Mouse (Mus musculus) midbrain, embryonic 15.5 days (tissue): ENCODE data around the gene Fam120a. TPM values are rescaled to one million over a fixed set of nuclear protein-coding genes. Genes with fewer than 3 reads are reported as not detected.

Experiments
- ATAC-seq: fragments of 200-750 bp; cut with Nextera tagmentation; replicated peaks from 2 replicates; pipeline ENCODE4 v1.8.0; 2017; ENCODE audit warnings: moderate TSS enrichment
- H3K27ac ChIP-seq: fragments of 300-500 bp; sonication (generic); 2 replicates; pipeline ENCODE4 v1.5.1; 2015; ENCODE audit warnings: mild to moderate bottlenecking, inconsistent platforms
- H3K27me3 ChIP-seq: fragments of 300-500 bp; sonication (generic); replicated peaks from 2 replicates; pipeline ENCODE4 v1.6.1; 2015; ENCODE audit warnings: inconsistent platforms
- H3K36me3 ChIP-seq: fragments of 300-500 bp; sonication (generic); replicated peaks from 2 replicates; pipeline ENCODE4 v1.6.1; 2015; ENCODE audit warnings: inconsistent platforms
- H3K4me1 ChIP-seq: fragments of 300-500 bp; sonication (generic); 2 replicates; pipeline ENCODE4 v1.6.1; 2015; ENCODE audit warnings: inconsistent platforms
- H3K4me2 ChIP-seq: fragments of 300-500 bp; sonication (generic); 2 replicates; pipeline ENCODE4 v1.6.1; 2015; ENCODE audit warnings: inconsistent platforms, mild to moderate bottlenecking, moderate library complexity
- H3K4me3 ChIP-seq: fragments of 300-500 bp; sonication (generic); 2 replicates; pipeline ENCODE4 v1.5.1; 2015; ENCODE audit warnings: mild to moderate bottlenecking, inconsistent platforms
- H3K9ac ChIP-seq: fragments of 300-500 bp; sonication (generic); 2 replicates; pipeline ENCODE4 v1.6.1; 2015; ENCODE audit warnings: mild to moderate bottlenecking, inconsistent platforms
- H3K9me3 ChIP-seq: fragments of 300-500 bp; sonication (generic); 2 replicates; pipeline ENCODE4 v1.6.1; 2016; ENCODE audit warnings: inconsistent platforms
- WGBS: fragments of 180-500 bp; shearing (Covaris S2); methylation state at CpG from one replicate; pipeline ENCODE4 v1.1.7; 2015; ENCODE audit warnings: mixed read lengths; 5-methylcytosine and 5-hydroxymethylcytosine counted together
- polyA plus RNA-seq: library from polyadenylated mRNA; unstranded; fragments of >200 nt; fragmentation: Nextera tagmentation; extraction: Ambion mirVana; gene quantifications from 2 replicates; pipeline ENCODE4 v1.2.1, GENCODE M21; 2015

Gene Fam120a
- polyA plus RNA-seq, 1 experiment from 2014 or later: 10.7 TPM

DNA sequence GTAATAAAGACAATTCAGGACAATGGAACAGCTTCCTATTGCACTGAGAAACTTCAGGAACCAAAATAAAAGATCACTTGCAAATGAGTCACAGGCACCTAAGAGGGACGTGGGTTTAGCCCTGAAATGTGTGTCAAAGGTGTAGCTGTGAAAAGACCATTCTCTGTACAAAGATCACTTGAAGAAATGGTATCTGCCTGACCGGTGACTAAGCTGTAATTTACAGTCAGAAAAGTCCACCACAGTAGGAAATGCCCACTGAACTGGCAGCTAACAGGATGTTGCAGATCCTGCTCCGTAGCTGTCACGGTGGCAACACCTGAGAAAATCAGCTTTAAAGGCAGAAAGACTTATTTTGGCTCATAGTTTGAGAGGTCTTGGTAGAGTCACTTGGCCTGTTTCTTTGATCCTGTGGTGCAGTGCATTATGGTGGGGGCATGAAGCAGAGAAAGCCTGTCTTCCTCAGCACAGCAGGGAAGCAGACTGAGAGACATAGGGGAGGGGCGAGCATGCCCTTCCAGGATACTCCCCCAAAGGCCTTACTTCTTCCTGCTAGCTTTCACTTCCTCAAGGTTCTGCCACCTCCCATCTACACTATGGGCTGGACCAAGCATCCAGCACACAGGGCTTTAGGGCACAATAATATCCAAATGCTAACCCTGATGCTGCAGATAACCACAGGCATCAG is 125.8 kb downstream of the Fam120a start:
- no peak for ATAC-seq
- Histone ChIP-seq H3K27me3 (no peaks in the 10 kb centered on the region), H3K4me2 (no peak overlapping the region), H3K27ac (no peak overlapping the region), H3K4me3 (no peak overlapping the region), H3K4me1 (no peaks in the 10 kb centered on the region), H3K9ac (no peak overlapping the region), H3K36me3 (no peaks in the 10 kb centered on the region), H3K9me3 (no peaks in the 10 kb centered on the region)
- WGBS: 70% methylated on average over 5 of the region's 5 CpGs

DNA sequence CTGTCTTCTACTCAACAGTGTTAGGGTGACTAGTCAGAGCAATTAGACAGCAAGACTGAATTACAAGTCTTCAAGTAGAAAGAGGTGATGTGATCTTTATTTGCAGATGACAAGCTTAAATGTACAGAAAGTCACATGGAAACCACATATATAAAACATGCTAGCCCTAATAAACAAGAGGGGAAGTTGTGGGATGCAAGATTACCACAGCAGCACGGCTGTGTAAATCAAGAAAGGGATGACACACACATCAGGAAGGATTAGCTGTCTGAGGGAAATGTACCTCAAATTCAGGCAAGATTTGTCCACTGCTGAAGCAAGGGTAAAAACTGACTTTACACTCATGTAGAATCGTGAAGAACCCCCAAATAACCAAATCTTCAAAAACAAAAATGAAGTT is 129.5 kb downstream of the Fam120a start:
- no peaks in the 10 kb centered on the region for H3K27me3 ChIP-seq
- ATAC-seq: no peak
- no peak overlapping the region for H3K4me2 ChIP-seq
- no peak overlapping the region for H3K4me3 ChIP-seq
- H3K9me3 ChIP-seq: no peaks in the 10 kb centered on the region
- no peaks in the 10 kb centered on the region for H3K4me1 ChIP-seq
- H3K36me3 ChIP-seq: no peaks in the 10 kb centered on the region
- 74% methylated on average over 2 of the region's 2 CpGs for WGBS
- no peak overlapping the region for H3K27ac ChIP-seq
- H3K9ac ChIP-seq: no peak overlapping the region

DNA sequence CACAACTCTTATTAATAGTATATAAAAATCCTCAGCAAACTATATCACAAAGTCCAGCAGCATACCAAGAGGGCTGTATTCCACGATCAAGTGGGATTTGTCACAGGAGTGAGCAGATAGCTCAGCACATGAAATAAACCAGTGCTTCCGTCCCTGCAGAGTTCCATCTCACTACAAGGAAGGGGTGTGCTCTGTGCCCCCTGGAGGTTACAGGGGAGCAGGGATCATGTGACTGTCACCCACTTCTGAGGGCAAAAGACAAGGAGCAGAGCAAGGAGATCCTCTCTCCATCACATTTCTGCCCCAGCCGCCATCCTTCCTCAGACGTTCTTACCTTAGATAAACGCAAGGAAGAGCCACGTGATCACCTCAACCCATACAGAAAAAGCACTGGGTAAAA is 130.3 kb downstream of the Fam120a start:
- Histone ChIP-seq H3K9me3 (no peaks in the 10 kb centered on the region), H3K4me3 (no peak overlapping the region), H3K36me3 (no peaks in the 10 kb centered on the region), H3K27me3 (no peaks in the 10 kb centered on the region), H3K9ac (no peak overlapping the region), H3K4me1 (no peaks in the 10 kb centered on the region), H3K4me2 (no peak overlapping the region), H3K27ac (no peak overlapping the region)
- WGBS: 91% methylated on average over 6 of the region's 6 CpGs
- no peak for ATAC-seq

DNA sequence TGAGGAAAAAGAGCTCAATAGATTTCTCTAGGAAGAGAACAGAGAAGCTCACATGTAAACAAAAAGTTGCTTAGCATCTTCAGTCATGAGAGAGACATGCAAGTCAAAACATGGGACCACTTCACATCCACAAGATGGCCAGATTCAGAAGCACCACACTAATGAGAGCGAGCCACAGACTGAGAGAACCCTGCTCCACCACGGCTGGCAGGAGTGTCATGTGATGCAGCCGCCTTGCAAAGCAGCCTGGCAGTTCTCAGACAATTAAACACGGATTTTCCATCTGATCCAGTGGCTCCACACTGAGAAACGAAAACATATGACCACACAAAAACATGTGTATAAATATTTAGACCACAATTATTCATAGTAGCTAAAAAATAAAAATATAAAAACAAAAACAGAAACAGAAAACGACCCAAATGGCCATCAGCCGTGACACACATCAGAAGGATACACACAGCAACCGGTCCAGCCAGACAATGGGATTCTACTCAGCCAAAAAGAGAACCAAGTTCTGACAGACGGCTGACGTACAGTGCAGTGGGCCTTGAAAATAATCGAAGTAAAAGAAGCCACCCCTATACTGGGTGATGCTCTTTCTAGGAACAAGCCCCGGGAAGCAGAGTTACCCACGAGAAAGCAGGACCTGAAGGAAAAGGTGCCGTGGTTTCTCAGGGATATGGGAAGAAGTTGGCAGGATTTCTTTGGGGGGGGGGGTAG is 137.1 kb downstream of the Fam120a start:
- no peaks in the 10 kb centered on the region for H3K9me3 ChIP-seq
- no peaks in the 10 kb centered on the region for H3K4me1 ChIP-seq
- WGBS: 62% methylated on average over 14 of the region's 14 CpGs
- H3K27me3 ChIP-seq: no peaks in the 10 kb centered on the region
- peak; percentile 85 for ATAC-seq
- peaks cover 16% of the 10 kb centered on the region for H3K36me3 ChIP-seq
- H3K9ac ChIP-seq: no peak overlapping the region
- peak overlapping the region; percentile 64 for H3K27ac ChIP-seq
- no peak overlapping the region for H3K4me2 ChIP-seq
- no peak overlapping the region for H3K4me3 ChIP-seq

DNA sequence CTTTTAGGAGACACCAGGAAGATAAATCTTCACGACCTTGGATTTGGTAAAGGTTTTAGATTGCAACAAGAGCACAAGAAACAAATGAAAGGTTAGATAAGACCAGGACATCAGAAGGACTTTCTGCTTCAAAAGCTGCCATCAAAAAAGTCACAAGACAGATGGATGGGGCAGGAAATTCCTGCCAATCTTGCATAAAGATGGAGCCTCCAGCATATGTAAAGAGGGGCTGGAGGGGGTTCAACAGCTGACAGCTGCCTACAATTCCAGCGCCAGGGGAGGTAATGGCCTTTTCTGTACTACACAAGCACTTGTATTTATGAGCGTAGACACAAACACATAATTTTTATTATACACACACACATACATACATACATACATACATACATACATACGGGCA is 138.0 kb downstream of the Fam120a start:
- peaks cover 18% of the 10 kb centered on the region for H3K36me3 ChIP-seq
- 90% methylated on average over 4 of the region's 4 CpGs for WGBS
- no peak overlapping the region for H3K4me3 ChIP-seq
- H3K27ac ChIP-seq: no peak overlapping the region
- ATAC-seq: no peak
- H3K9ac ChIP-seq: no peak overlapping the region
- H3K4me1 ChIP-seq: no peaks in the 10 kb centered on the region
- H3K27me3 ChIP-seq: no peaks in the 10 kb centered on the region
- H3K9me3 ChIP-seq: no peaks in the 10 kb centered on the region
- H3K4me2 ChIP-seq: no peak overlapping the region

Other genes starting within 250 kb of the Fam120a start
- 10.7 and 11.0 TPM in 2 replicates for gene Phf2, start 96.9 kb downstream of the Fam120a start, polyA plus RNA-seq
- 26.0 and 27.8 TPM in 2 replicates for gene Wnk2, start 180.0 kb upstream of the Fam120a start, polyA plus RNA-seq
- gene Ninj1, start 219.5 kb upstream of the Fam120a start, polyA plus RNA-seq: 21.2 and 22.8 TPM in 2 replicates
- 25.1 and 29.3 TPM in 2 replicates for gene Card19, start 248.0 kb upstream of the Fam120a start, polyA plus RNA-seq